Mouse (Mus musculus): ENCODE results near the gene Naa38. TPM values are rescaled to one million over a fixed set of nuclear protein-coding genes. Genes with fewer than 3 reads are reported as not detected.

The Naa38 gene
- polyA plus RNA-seq, 1 experiment from 2014 or later = 86.1 TPM

GRCm38 (mm10) chr11:69433189-69433588, 37.9 kb downstream of the Naa38 start:
- no peak overlapping the region for H3K4me2 ChIP-seq (ENCODE audit: low read length)
- no peaks in the 10 kb centered on the region for H3K9me3 ChIP-seq (ENCODE audit: control insufficient read depth, low read length)
- no peaks in the 10 kb centered on the region for H3K36me3 ChIP-seq (ENCODE audit: control insufficient read depth, insufficient read depth)
- no peaks in the 10 kb centered on the region for H3K27me3 ChIP-seq (replicated peaks; ENCODE audit: control insufficient read depth, insufficient read depth, low read length)
- no peak overlapping the region for H3K9ac ChIP-seq (replicated peaks; ENCODE audit: low read depth, low read length)
- no peak overlapping the region for H3K27ac ChIP-seq (ENCODE audit: low read length)
- no peak for ATAC-seq
- H3K4me1 ChIP-seq (replicated peaks; ENCODE audit: control insufficient read depth, insufficient read depth, low read length) = peaks cover 4% of the 10 kb centered on the region
- no peak overlapping the region for H3K4me3 ChIP-seq (replicated peaks; ENCODE audit: low read length)
- WGBS = 67% methylated on average over 6 of the region's 6 CpGs

DNA sequence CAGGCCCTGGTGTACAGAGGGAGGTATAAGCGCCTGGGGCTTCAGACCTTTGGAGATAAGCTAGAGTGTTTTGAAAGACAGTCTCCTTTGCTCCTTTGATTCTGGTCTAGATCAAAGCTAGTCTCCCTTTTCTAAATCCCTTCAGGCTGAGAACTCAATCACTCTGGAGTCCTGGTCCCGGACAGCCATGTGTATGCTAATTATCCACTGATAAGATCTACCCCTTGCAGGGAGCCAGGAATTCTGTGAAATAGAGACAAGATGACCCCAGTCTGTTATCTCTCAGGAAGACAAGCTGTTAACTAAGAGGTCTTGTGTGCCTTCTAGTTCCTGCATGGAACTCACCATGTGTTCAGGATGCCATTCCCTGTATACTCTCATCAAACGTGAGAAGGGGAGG, 42.0 kb downstream of the Naa38 start:
- Histone ChIP-seq H3K4me1 (replicated peaks; ENCODE audit: control insufficient read depth, insufficient read depth, low read length) (peaks cover 2% of the 10 kb centered on the region), H3K4me2 (ENCODE audit: low read length) (no peak overlapping the region), H3K9ac (replicated peaks; ENCODE audit: low read depth, low read length) (no peak overlapping the region), H3K27ac (ENCODE audit: low read length) (no peak overlapping the region), H3K36me3 (ENCODE audit: control insufficient read depth, insufficient read depth) (no peaks in the 10 kb centered on the region), H3K27me3 (replicated peaks; ENCODE audit: control insufficient read depth, insufficient read depth, low read length) (no peaks in the 10 kb centered on the region), H3K9me3 (ENCODE audit: control insufficient read depth, low read length) (no peaks in the 10 kb centered on the region), H3K4me3 (replicated peaks; ENCODE audit: low read length) (no peak overlapping the region)
- 55% methylated on average over 3 of the region's 3 CpGs for WGBS
- ATAC-seq = no peak

- no peak for ATAC-seq
- H3K4me3 ChIP-seq (replicated peaks; ENCODE audit: low read length) = no peak overlapping the region
- no peak overlapping the region for H3K4me2 ChIP-seq (ENCODE audit: low read length)
- H3K36me3 ChIP-seq (ENCODE audit: control insufficient read depth, insufficient read depth) = no peaks in the 10 kb centered on the region
- no peak overlapping the region for H3K27ac ChIP-seq (ENCODE audit: low read length)
- no peaks in the 10 kb centered on the region for H3K9me3 ChIP-seq (ENCODE audit: control insufficient read depth, low read length)
- no peaks in the 10 kb centered on the region for H3K4me1 ChIP-seq (replicated peaks; ENCODE audit: control insufficient read depth, insufficient read depth, low read length)
- no peaks in the 10 kb centered on the region for H3K27me3 ChIP-seq (replicated peaks; ENCODE audit: control insufficient read depth, insufficient read depth, low read length)
- no peak overlapping the region for H3K9ac ChIP-seq (replicated peaks; ENCODE audit: low read depth, low read length)
- WGBS = 61% methylated on average over 5 of the region's 5 CpGs
Measured at GRCm38 (mm10) chr11:69443328-69443727, 48.0 kb downstream of the Naa38 start.

Other genes starting within 250 kb of the Naa38 start
- gene Alox12b, start 238.5 kb upstream of the Naa38 start, polyA plus RNA-seq (2015; fragmentation: Nextera tagmentation; extraction: Ambion mirVana) = 0.12 TPM in 1 of 2 replicates, not detected in the other
- gene Alox8, start 197.6 kb upstream of the Naa38 start, polyA plus RNA-seq (2015; fragmentation: Nextera tagmentation; extraction: Ambion mirVana) = 0.29 TPM in 1 of 2 replicates, not detected in the other
- 0.56 and 0.68 TPM in 2 replicates for gene Gucy2e, start 158.5 kb upstream of the Naa38 start, polyA plus RNA-seq (2015; fragmentation: Nextera tagmentation; extraction: Ambion mirVana)
- gene Cntrob, start 71.7 kb upstream of the Naa38 start, polyA plus RNA-seq (2015; fragmentation: Nextera tagmentation; extraction: Ambion mirVana) = 31.0 and 32.5 TPM in 2 replicates
- gene Trappc1, start 71.5 kb upstream of the Naa38 start, polyA plus RNA-seq (2015; fragmentation: Nextera tagmentation; extraction: Ambion mirVana) = 162 and 166 TPM in 2 replicates
- 5.7 and 6.0 TPM in 2 replicates for gene Kcnab3, start 69.2 kb upstream of the Naa38 start, polyA plus RNA-seq (2015; fragmentation: Nextera tagmentation; extraction: Ambion mirVana)
- gene Rnf227, start 55.0 kb upstream of the Naa38 start, polyA plus RNA-seq (2015; fragmentation: Nextera tagmentation; extraction: Ambion mirVana) = 109 and 144 TPM in 2 replicates
- 132 and 146 TPM in 2 replicates for gene Chd3, start 26.1 kb upstream of the Naa38 start, polyA plus RNA-seq (2015; fragmentation: Nextera tagmentation; extraction: Ambion mirVana)
- gene Cyb5d1, start 144 bp downstream of the Naa38 start, polyA plus RNA-seq (2015; fragmentation: Nextera tagmentation; extraction: Ambion mirVana) = 42.5 and 44.2 TPM in 2 replicates
- gene Tmem88, start 2.7 kb downstream of the Naa38 start, polyA plus RNA-seq (2015; fragmentation: Nextera tagmentation; extraction: Ambion mirVana) = 5.9 and 6.2 TPM in 2 replicates
- 48.4 and 52.8 TPM in 2 replicates for gene Kdm6b, start 18.2 kb downstream of the Naa38 start, polyA plus RNA-seq (2015; fragmentation: Nextera tagmentation; extraction: Ambion mirVana)
- 3.5 and 3.7 TPM in 2 replicates for gene Dnah2, start 153.6 kb downstream of the Naa38 start, polyA plus RNA-seq (2015; fragmentation: Nextera tagmentation; extraction: Ambion mirVana)
- 95.7 and 123 TPM in 2 replicates for gene Efnb3, start 164.7 kb downstream of the Naa38 start, polyA plus RNA-seq (2015; fragmentation: Nextera tagmentation; extraction: Ambion mirVana)
- 27.3 and 28.6 TPM in 2 replicates for gene Wrap53, start 184.8 kb downstream of the Naa38 start, polyA plus RNA-seq (2015; fragmentation: Nextera tagmentation; extraction: Ambion mirVana)
- gene Trp53, start 184.9 kb downstream of the Naa38 start, polyA plus RNA-seq (2015; fragmentation: Nextera tagmentation; extraction: Ambion mirVana) = 103 and 109 TPM in 2 replicates
- gene Atp1b2, start 210.5 kb downstream of the Naa38 start, polyA plus RNA-seq (2015; fragmentation: Nextera tagmentation; extraction: Ambion mirVana) = 30.2 and 33.8 TPM in 2 replicates
- not detected in 2 replicates for gene Shbg, start 222.4 kb downstream of the Naa38 start, polyA plus RNA-seq (2015; fragmentation: Nextera tagmentation; extraction: Ambion mirVana)
- 17.3 and 23.8 TPM in 2 replicates for gene Sat2, start 226.5 kb downstream of the Naa38 start, polyA plus RNA-seq (2015; fragmentation: Nextera tagmentation; extraction: Ambion mirVana)
- 37.1 and 47.7 TPM in 2 replicates for gene Fxr2, start 237.5 kb downstream of the Naa38 start, polyA plus RNA-seq (2015; fragmentation: Nextera tagmentation; extraction: Ambion mirVana)

Data from forebrain, embryonic 16.5 days (tissue).